Mouse (Mus musculus) MEL (cell line): ENCODE measurements around the gene Gm49394. TPM values are rescaled to one million over a fixed set of nuclear protein-coding genes. Genes with fewer than 3 reads are reported as not detected.

ENCODE experiments used
- DNase-seq: peaks from one replicate; pipeline ENCODE4 v3.0.0; 2011; ENCODE audit warnings: low read depth, low spot score
- H3K27ac ChIP-seq: 2 replicates; pipeline ENCODE4 v1.5.1; 2012; ENCODE audit warnings: low read depth, mild to moderate bottlenecking, control low read depth, low read length, moderate library complexity; ENCODE audit not compliant: control insufficient read depth
- H3K27me3 ChIP-seq, 2 experiments: fragments of 150-350 bp in 1 of 2; sonication (generic) in 1 of 2; 2 replicates each; pipeline ENCODE4 v1.6.1; 2012; ENCODE audit warnings: low read length in 2 of 2, mild to moderate bottlenecking in 2 of 2, improper control_type of control experiment in 1 of 2, moderate library complexity in 1 of 2; ENCODE audit not compliant: insufficient read depth in 2 of 2, control insufficient read depth in 1 of 2
- H3K36me3 ChIP-seq, 2 experiments: 2 replicates each; pipeline ENCODE4 v1.6.1; 2012 to 2014; ENCODE audit warnings: low read length in 2 of 2, improper control_type of control experiment in 1 of 2, inconsistent platforms in 1 of 2, mild to moderate bottlenecking in 1 of 2; ENCODE audit not compliant: insufficient read depth in 2 of 2, control insufficient read depth in 1 of 2
- H3K4me1 ChIP-seq, 2 experiments: fragments of 150-350 bp in 1 of 2; sonication (generic) in 1 of 2; 2 replicates each; pipeline ENCODE4 v1.6.1; 2012; ENCODE audit warnings: low read length in 2 of 2, improper control_type of control experiment in 1 of 2, mild to moderate bottlenecking in 1 of 2; ENCODE audit not compliant: insufficient read depth in 2 of 2, control insufficient read depth in 1 of 2
- H3K4me3 ChIP-seq, 2 experiments: fragments of 150-350 bp in 1 of 2; sonication (generic) in 1 of 2; 2 replicates each; pipeline ENCODE4 v1.5.1; 2012; ENCODE audit warnings: low read depth in 2 of 2, low read length in 2 of 2, mild to moderate bottlenecking in 2 of 2, moderate library complexity in 2 of 2, control low read depth in 1 of 2, improper control_type of control experiment in 1 of 2; ENCODE audit not compliant: control insufficient read depth in 1 of 2, insufficient read depth in 1 of 2
- H3K79me2 ChIP-seq: 2 replicates; pipeline ENCODE4 v1.6.1; 2012; ENCODE audit warnings: mild to moderate bottlenecking, low read length, moderate library complexity; ENCODE audit not compliant: control insufficient read depth, poor library complexity, insufficient read depth
- H3K9ac ChIP-seq: 2 replicates; pipeline ENCODE4 v1.6.1; 2012; ENCODE audit warnings: low read depth, mild to moderate bottlenecking, control low read depth, low read length, moderate library complexity; ENCODE audit not compliant: control insufficient read depth, poor library complexity, severe bottlenecking
- H3K9me3 ChIP-seq: fragments of 150-350 bp; sonication (generic); replicated peaks from 2 replicates; pipeline ENCODE4 v1.6.1; 2012; ENCODE audit warnings: mild to moderate bottlenecking, low read length, improper control_type of control experiment, moderate library complexity; ENCODE audit not compliant: insufficient read depth
- CHD1 ChIP-seq: IDR thresholded peaks from 2 replicates; pipeline ENCODE4 v1.6.1; 2012; ENCODE audit warnings: low read depth, mild to moderate bottlenecking, inconsistent platforms, low read length, improper control_type of control experiment
- CTCF ChIP-seq, 3 experiments: IDR thresholded peaks in 2 of 3; conservative IDR thresholded peaks in 1 of 3; 2 replicates each; pipeline ENCODE4 v1.5.1; 2011 to 2012; ENCODE audit warnings: low read length in 3 of 3, low read depth in 2 of 3, mild to moderate bottlenecking in 2 of 3, improper control_type of control experiment in 1 of 3, inconsistent platforms in 1 of 3, mixed read lengths in 1 of 3, moderate library complexity in 1 of 3; ENCODE audit not compliant: control insufficient read depth in 1 of 3, insufficient read depth in 1 of 3, poor library complexity in 1 of 3, severe bottlenecking in 1 of 3
- E2F4 ChIP-seq: IDR thresholded peaks from 2 replicates; pipeline ENCODE4 v1.6.1; 2011; ENCODE audit warnings: low read depth, low read length, improper control_type of control experiment, borderline replicate concordance
- EP300 ChIP-seq, 2 experiments: IDR thresholded peaks; 2 replicates each; pipeline ENCODE4 v1.6.1; 2011; ENCODE audit warnings: improper control_type of control experiment in 2 of 2, low read length in 2 of 2, low read depth in 1 of 2, mild to moderate bottlenecking in 1 of 2
- ETS1 ChIP-seq: IDR thresholded peaks from 2 replicates; pipeline ENCODE4 v1.6.1; 2012; ENCODE audit warnings: low read depth, mild to moderate bottlenecking, inconsistent platforms, low read length, improper control_type of control experiment, moderate library complexity
- GATA1 ChIP-seq: IDR thresholded peaks from 2 replicates; pipeline ENCODE4 v1.6.1; 2011; ENCODE audit warnings: low read depth, low read length, improper control_type of control experiment
- HCFC1 ChIP-seq: IDR thresholded peaks from 2 replicates; pipeline ENCODE4 v1.6.1; 2012; ENCODE audit warnings: low read depth, mild to moderate bottlenecking, inconsistent platforms, low read length, improper control_type of control experiment, moderate library complexity
- JUND ChIP-seq: IDR thresholded peaks from 2 replicates; pipeline ENCODE4 v1.6.1; 2011; ENCODE audit warnings: low read depth, mild to moderate bottlenecking, improper control_type of control experiment, low read length
- KAT2A ChIP-seq: conservative IDR thresholded peaks from 2 replicates; pipeline ENCODE4 v1.6.1; 2012; ENCODE audit warnings: low read depth, low read length, improper control_type of control experiment, inconsistent platforms
- MAFK ChIP-seq: IDR thresholded peaks from 2 replicates; pipeline ENCODE4 v1.6.1; 2011; ENCODE audit warnings: low read depth, mild to moderate bottlenecking, low read length, improper control_type of control experiment, borderline replicate concordance
- MAX ChIP-seq: IDR thresholded peaks from 2 replicates; pipeline ENCODE4 v1.6.1; 2011; ENCODE audit warnings: low read length, improper control_type of control experiment
- MAZ ChIP-seq: IDR thresholded peaks from 2 replicates; pipeline ENCODE4 v1.6.1; 2012; ENCODE audit warnings: low read depth, mild to moderate bottlenecking, inconsistent platforms, low read length, improper control_type of control experiment
- MEF2A ChIP-seq: IDR thresholded peaks from 2 replicates; pipeline ENCODE4 v1.6.1; 2014; ENCODE audit warnings: low read depth, mild to moderate bottlenecking, inconsistent platforms, low read length, improper control_type of control experiment; ENCODE audit not compliant: poor library complexity, insufficient replicate concordance, severe bottlenecking; ENCODE audit errors: extremely low read depth
- MXI1 ChIP-seq: IDR thresholded peaks from 2 replicates; pipeline ENCODE4 v1.6.1; 2011; ENCODE audit warnings: mild to moderate bottlenecking, low read depth, low read length, improper control_type of control experiment
- MYB ChIP-seq: IDR thresholded peaks from 2 replicates; pipeline ENCODE4 v1.6.1; 2011; ENCODE audit warnings: mild to moderate bottlenecking, low read depth, low read length, improper control_type of control experiment
- POLR2A ChIP-seq, 2 experiments: IDR thresholded peaks; 2 replicates each; pipeline ENCODE4 v1.6.1; 2011 to 2012; ENCODE audit warnings: low read length in 2 of 2, mild to moderate bottlenecking in 2 of 2, control low read depth in 1 of 2, improper control_type of control experiment in 1 of 2, low read depth in 1 of 2, moderate library complexity in 1 of 2; ENCODE audit not compliant: control insufficient read depth in 1 of 2, insufficient read depth in 1 of 2, poor library complexity in 1 of 2
- POLR2AphosphoS2 ChIP-seq: IDR thresholded peaks from 2 replicates; pipeline ENCODE4 v1.6.1; 2011; ENCODE audit warnings: low read length, improper control_type of control experiment
- POLR2AphosphoS5 ChIP-seq: IDR thresholded peaks from 2 replicates; pipeline ENCODE4 v1.6.1; 2012; ENCODE audit warnings: low read depth, borderline replicate concordance, mild to moderate bottlenecking, inconsistent platforms, low read length, moderate library complexity, mixed read lengths
- RAD21 ChIP-seq: IDR thresholded peaks from 2 replicates; pipeline ENCODE4 v1.6.1; 2011; ENCODE audit warnings: mild to moderate bottlenecking, low read depth, low read length, improper control_type of control experiment
- SMC3 ChIP-seq: IDR thresholded peaks from 2 replicates; pipeline ENCODE4 v1.6.1; 2011; ENCODE audit warnings: low read depth, low read length, improper control_type of control experiment
- TAL1 ChIP-seq: IDR thresholded peaks from 2 replicates; pipeline ENCODE4 v1.6.1; 2012; ENCODE audit warnings: mild to moderate bottlenecking, inconsistent platforms, low read length, moderate library complexity, mixed read lengths
- USF1 ChIP-seq: IDR thresholded peaks from 2 replicates; pipeline ENCODE4 v1.6.1; 2014; ENCODE audit warnings: low read depth, mild to moderate bottlenecking, inconsistent platforms, low read length, improper control_type of control experiment, moderate library complexity
- ZC3H11A ChIP-seq: IDR thresholded peaks from 2 replicates; pipeline ENCODE4 v1.6.1; 2012; ENCODE audit warnings: low read depth, mild to moderate bottlenecking, inconsistent platforms, low read length, improper control_type of control experiment
- ZKSCAN1 ChIP-seq: IDR thresholded peaks from 2 replicates; pipeline ENCODE4 v1.6.1; 2012; ENCODE audit warnings: low read depth, mild to moderate bottlenecking, inconsistent platforms, low read length, improper control_type of control experiment, moderate library complexity
- ZNF384 ChIP-seq: IDR thresholded peaks from 2 replicates; pipeline ENCODE4 v1.6.1; 2012; ENCODE audit warnings: low read depth, mild to moderate bottlenecking, inconsistent platforms, low read length, improper control_type of control experiment
- polyA plus RNA-seq, 2 experiments: library from polyadenylated mRNA; stranded (reverse) in 1 of 2; unstranded in 1 of 2; fragments of >175 nt in 1 of 2; fragments of >200 nt in 1 of 2; gene quantifications; 2 replicates each; pipeline versions ENCODE4 v1.2.1 to v1.2.4; 2012; ENCODE audit warnings: low replicate concordance in 2 of 2, low read depth in 1 of 2; ENCODE audit not compliant: insufficient read length in 2 of 2, insufficient read depth in 1 of 2, missing spikeins in 1 of 2
- total RNA-seq: library from RNA; depleted of rRNA; stranded (reverse); fragments of 300-350 nt; gene quantifications from 2 replicates; pipeline ENCODE4 v1.2.3, GENCODE M21; 2012

Gene Gm49394
- total and polyA plus RNA-seq, 3 experiments = not detected

- Histone ChIP-seq H3K36me3 (no peaks in the 10 kb centered on the region), H3K4me1 (no peaks in the 10 kb centered on the region), H3K27ac (no peak overlapping the region), H3K9me3 (no peaks in the 10 kb centered on the region), H3K27me3 (no peaks in the 10 kb centered on the region), H3K79me2 (no peaks in the 10 kb centered on the region), H3K4me3 (no peak overlapping the region), H3K9ac (no peak overlapping the region)
- no peak for DNase-seq
- TF ChIP-seq POLR2AphosphoS5 = no peak
- no peak for TF ChIP-seq CHD1
- no peak for TF ChIP-seq MYB
- no peak for TF ChIP-seq KAT2A
- TF ChIP-seq CTCF (IDR thresholded peaks at IDR 0.05 in 2 of 3, conservative IDR thresholded peaks at IDR 0.05 in 1 of 3; ENCODE audit: control insufficient read depth in 1 of 3, insufficient read depth in 1 of 3, low read depth in 2 of 3, low read length in 3 of 3, poor library complexity in 1 of 3, severe bottlenecking in 1 of 3) = no peak
- TF ChIP-seq RAD21 = no peak
- no peak for TF ChIP-seq ETS1
- no peak for TF ChIP-seq POLR2AphosphoS2
- TF ChIP-seq JUND = no peak
- TF ChIP-seq EP300 (IDR thresholded peaks at IDR 0.05; ENCODE audit: low read depth in 1 of 2, low read length in 2 of 2) = no peak
- no peak for TF ChIP-seq E2F4
- no peak for TF ChIP-seq SMC3
Observed at GRCm38 (mm10) chr7:142657341-142657791, 12.4 kb downstream of the Gm49394 start.

- H3K27me3 ChIP-seq = no peaks in the 10 kb centered on the region
- H3K4me1 ChIP-seq = no peaks in the 10 kb centered on the region
- no peaks in the 10 kb centered on the region for H3K36me3 ChIP-seq
- H3K9me3 ChIP-seq = no peaks in the 10 kb centered on the region
- H3K79me2 ChIP-seq = no peaks in the 10 kb centered on the region
- no peak overlapping the region for H3K4me3 ChIP-seq
- no peak for DNase-seq
- no peak overlapping the region for H3K27ac ChIP-seq
- TF ChIP-seq GATA1 (no peak), CTCF (IDR thresholded peaks at IDR 0.05 in 2 of 3, conservative IDR thresholded peaks at IDR 0.05 in 1 of 3; ENCODE audit: control insufficient read depth in 1 of 3, insufficient read depth in 1 of 3, low read depth in 2 of 3, low read length in 3 of 3, poor library complexity in 1 of 3, severe bottlenecking in 1 of 3) (no peak), MEF2A (no peak), RAD21 (no peak), MAFK (no peak), POLR2AphosphoS5 (no peak), JUND (no peak), TAL1 (no peak), CHD1 (no peak), ZNF384 (no peak), USF1 (no peak), ZKSCAN1 (no peak), E2F4 (no peak), HCFC1 (no peak), MAZ (no peak), MAX (no peak), MXI1 (no peak), POLR2AphosphoS2 (no peak), ZC3H11A (no peak), POLR2A (IDR thresholded peaks at IDR 0.05; ENCODE audit: control insufficient read depth in 1 of 2, insufficient read depth in 1 of 2, low read depth in 1 of 2, low read length in 2 of 2, poor library complexity in 1 of 2) (no peak)
- no peak overlapping the region for H3K9ac ChIP-seq
Observed at GRCm38 (mm10) chr7:142656055-142656454, 13.7 kb downstream of the Gm49394 start.
